Mouse (Mus musculus): Measurements from ENCODE around the gene Olfr1318. TPM values are rescaled to one million over a fixed set of nuclear protein-coding genes. Genes with fewer than 3 reads are reported as not detected.
A peak's percentile ranks its signal among the peaks of the same experiment; 100 is the strongest.

Gene Olfr1318
- polyA plus RNA-seq (2014; fragmentation: Nextera tagmentation; extraction: Ambion mirVana), result not detected in 2 replicates

DNA sequence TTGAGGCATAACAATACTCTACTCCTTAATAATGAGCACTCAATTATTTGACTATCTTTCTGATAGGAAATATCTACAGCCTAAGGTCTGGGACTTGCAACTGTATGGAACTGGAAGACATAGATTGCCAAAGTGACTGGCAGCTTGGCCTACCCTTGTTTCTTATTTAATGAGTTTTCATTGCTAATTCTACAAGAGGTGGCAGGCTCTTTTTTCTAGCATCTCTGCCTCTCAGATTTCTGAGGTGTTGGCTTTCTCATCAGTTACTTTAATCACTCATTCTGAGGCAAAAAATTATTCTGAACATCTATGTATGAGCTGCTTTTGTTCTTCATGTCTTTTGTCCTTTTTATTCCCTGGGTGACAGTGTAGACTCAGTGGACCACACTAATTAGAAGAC, at the start of gene Olfr1318:
TSS of gene Olfr1318 (plus strand) at position 301 of the 400 bp plus-strand sequence.
- ATAC-seq (ENCODE audit: insufficient read depth, low FRiP score, low TSS enrichment) (no peak), DNase-seq (ENCODE audit: low spot score) (no peak)
- H3K9ac ChIP-seq (ENCODE audit: low read length), result no peak within 1 kb of the TSS
- no peak within 1 kb of the TSS for H3K4me2 ChIP-seq (ENCODE audit: low read depth)
- H3K36me3 ChIP-seq (ENCODE audit: control insufficient read depth, insufficient read depth, low read length), result no peaks in the 10 kb centered on the region
- no peak within 1 kb of the TSS for H3K27ac ChIP-seq (ENCODE audit: low read depth, low read length)
- H3K9me3 ChIP-seq (ENCODE audit: control insufficient read depth, low read length), result no peaks in the 10 kb centered on the region
- H3K4me3 ChIP-seq (ENCODE audit: low read depth, low read length), result no peak within 1 kb of the TSS
- H3K27me3 ChIP-seq (ENCODE audit: control insufficient read depth, insufficient read depth, low read length), result no peaks in the 10 kb centered on the region
- H3K4me1 ChIP-seq (ENCODE audit: control insufficient read depth, insufficient read depth, low read length), result no peaks in the 10 kb centered on the region

- H3K9me3 ChIP-seq (ENCODE audit: control insufficient read depth, low read length), result no peaks in the 10 kb centered on the region
- no peak within 1 kb of the TSS for H3K4me2 ChIP-seq (ENCODE audit: low read depth)
- WGBS, result 80% methylated on average over 1 of the region's 1 CpGs
- H3K27ac ChIP-seq (ENCODE audit: low read depth, low read length), result no peak within 1 kb of the TSS
- DNase-seq (ENCODE audit: low spot score), result no peak
- no peak within 1 kb of the TSS for H3K4me3 ChIP-seq (ENCODE audit: low read depth, low read length)
- no peak for ATAC-seq (ENCODE audit: insufficient read depth, low FRiP score, low TSS enrichment)
- no peak within 1 kb of the TSS for H3K9ac ChIP-seq (ENCODE audit: low read length)
- no peaks in the 10 kb centered on the region for H3K27me3 ChIP-seq (ENCODE audit: control insufficient read depth, insufficient read depth, low read length)
- H3K36me3 ChIP-seq (ENCODE audit: control insufficient read depth, insufficient read depth, low read length), result no peaks in the 10 kb centered on the region
- H3K4me1 ChIP-seq (ENCODE audit: control insufficient read depth, insufficient read depth, low read length), result no peaks in the 10 kb centered on the region
Observed at GRCm38 (mm10) chr2:112115340-112115739, 38.7 kb upstream of the Olfr1318 start, which contains the start of gene Olfr1315-ps1. Gene Olfr1315-ps1, minus strand, starts transcription at chr2:112115440.

GRCm38 (mm10) chr2:112134877-112135276, 19.1 kb upstream of the Olfr1318 start, which contains the start of gene Olfr1316:
Gene Olfr1316, minus strand, starts transcription at chr2:112134977.
- no peak within 1 kb of the TSS for H3K9ac ChIP-seq (ENCODE audit: low read length)
- no peaks in the 10 kb centered on the region for H3K4me1 ChIP-seq (ENCODE audit: control insufficient read depth, insufficient read depth, low read length)
- no peak within 1 kb of the TSS for H3K27ac ChIP-seq (ENCODE audit: low read depth, low read length)
- no peak within 1 kb of the TSS for H3K4me2 ChIP-seq (ENCODE audit: low read depth)
- H3K36me3 ChIP-seq (ENCODE audit: control insufficient read depth, insufficient read depth, low read length), result no peaks in the 10 kb centered on the region
- no peak within 1 kb of the TSS for H3K4me3 ChIP-seq (ENCODE audit: low read depth, low read length)
- no peaks in the 10 kb centered on the region for H3K9me3 ChIP-seq (ENCODE audit: control insufficient read depth, low read length)
- ATAC-seq (ENCODE audit: insufficient read depth, low FRiP score, low TSS enrichment), result no peak
- DNase-seq (ENCODE audit: low spot score), result no peak
- WGBS, result 87% methylated on average over 2 of the region's 2 CpGs
- H3K27me3 ChIP-seq (ENCODE audit: control insufficient read depth, insufficient read depth, low read length), result no peaks in the 10 kb centered on the region

DNA sequence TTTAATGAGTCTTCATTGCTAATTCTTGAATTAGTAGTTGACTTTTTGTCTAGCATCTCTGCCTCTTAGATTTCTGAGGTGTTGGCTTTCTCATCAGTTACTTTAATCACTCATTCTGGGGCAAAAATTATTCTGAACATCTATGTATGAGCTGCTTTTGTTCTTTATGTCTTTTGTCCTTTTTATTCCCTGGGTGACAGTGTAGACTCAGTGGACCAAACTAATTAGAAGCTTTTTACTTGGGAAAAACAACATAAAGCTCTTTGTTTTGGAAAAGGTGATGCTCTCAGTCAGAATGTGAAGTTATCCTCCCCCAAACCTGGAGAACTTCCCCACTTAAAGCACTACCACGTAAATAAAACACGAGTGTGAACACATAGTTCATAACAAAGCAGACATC, 14.0 kb upstream of the Olfr1318 start, which contains the start of gene Olfr1317:
TSS of gene Olfr1317 (plus strand) at position 301 of the 400 bp plus-strand sequence.
- Histone ChIP-seq H3K4me3 (ENCODE audit: low read depth, low read length) (no peak within 1 kb of the TSS), H3K9ac (ENCODE audit: low read length) (no peak within 1 kb of the TSS), H3K9me3 (ENCODE audit: control insufficient read depth, low read length) (no peaks in the 10 kb centered on the region), H3K4me1 (ENCODE audit: control insufficient read depth, insufficient read depth, low read length) (no peaks in the 10 kb centered on the region), H3K36me3 (ENCODE audit: control insufficient read depth, insufficient read depth, low read length) (no peaks in the 10 kb centered on the region), H3K4me2 (ENCODE audit: low read depth) (no peak within 1 kb of the TSS), H3K27me3 (ENCODE audit: control insufficient read depth, insufficient read depth, low read length) (no peaks in the 10 kb centered on the region), H3K27ac (ENCODE audit: low read depth, low read length) (no peak within 1 kb of the TSS)
- ATAC-seq (ENCODE audit: insufficient read depth, low FRiP score, low TSS enrichment) (no peak), DNase-seq (ENCODE audit: low spot score) (no peak)
- WGBS, result 69% methylated on average over 2 of the region's 2 CpGs

DNA sequence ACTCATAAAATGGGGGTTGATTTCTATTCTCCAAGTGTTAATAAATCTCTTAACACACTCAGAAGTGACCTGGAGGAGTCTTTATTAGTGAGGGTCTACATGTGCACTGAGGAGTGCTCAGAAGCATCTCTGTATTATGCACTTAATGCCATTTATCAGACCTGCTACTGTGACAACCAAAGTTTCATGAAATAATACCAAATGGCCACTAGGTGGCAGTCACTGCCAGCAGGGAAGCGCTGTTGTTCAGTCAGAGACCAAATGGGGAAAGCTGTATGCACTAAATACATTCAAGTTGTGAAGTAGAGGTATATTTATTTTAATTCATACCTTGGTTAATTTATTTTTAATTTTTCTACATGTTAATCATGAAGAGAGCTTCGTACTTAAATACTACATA, 42.9 kb downstream of the Olfr1318 start:
- Histone ChIP-seq H3K4me3 (ENCODE audit: low read depth, low read length) (no peak overlapping the region), H3K27me3 (ENCODE audit: control insufficient read depth, insufficient read depth, low read length) (no peaks in the 10 kb centered on the region), H3K4me1 (ENCODE audit: control insufficient read depth, insufficient read depth, low read length) (no peaks in the 10 kb centered on the region), H3K9me3 (ENCODE audit: control insufficient read depth, low read length) (no peaks in the 10 kb centered on the region), H3K36me3 (ENCODE audit: control insufficient read depth, insufficient read depth, low read length) (no peaks in the 10 kb centered on the region), H3K9ac (ENCODE audit: low read length) (no peak overlapping the region), H3K27ac (ENCODE audit: low read depth, low read length) (no peak overlapping the region), H3K4me2 (ENCODE audit: low read depth) (no peak overlapping the region)
- 4% methylated on average over 2 of the region's 2 CpGs for WGBS
- ATAC-seq (ENCODE audit: insufficient read depth, low FRiP score, low TSS enrichment), result peak; percentile 82; the same call in 1 of the 2 replicates
- peak; percentile 47 for DNase-seq (ENCODE audit: low spot score)

GRCm38 (mm10) chr2:112203056-112203455, 49.1 kb downstream of the Olfr1318 start:
- no peaks in the 10 kb centered on the region for H3K36me3 ChIP-seq (ENCODE audit: control insufficient read depth, insufficient read depth, low read length)
- no peak overlapping the region for H3K4me3 ChIP-seq (ENCODE audit: low read depth, low read length)
- H3K27me3 ChIP-seq (ENCODE audit: control insufficient read depth, insufficient read depth, low read length), result no peaks in the 10 kb centered on the region
- no peak overlapping the region for H3K27ac ChIP-seq (ENCODE audit: low read depth, low read length)
- H3K9me3 ChIP-seq (ENCODE audit: control insufficient read depth, low read length), result no peaks in the 10 kb centered on the region
- no peaks in the 10 kb centered on the region for H3K4me1 ChIP-seq (ENCODE audit: control insufficient read depth, insufficient read depth, low read length)
- DNase-seq (ENCODE audit: low spot score), result no peak
- H3K4me2 ChIP-seq (ENCODE audit: low read depth), result no peak overlapping the region
- no peak overlapping the region for H3K9ac ChIP-seq (ENCODE audit: low read length)
- 86% methylated on average over 6 of the region's 6 CpGs for WGBS
- ATAC-seq (ENCODE audit: insufficient read depth, low FRiP score, low TSS enrichment), result no peak

Other genes with a start within 250 kb of the Olfr1318 start
- not detected in 2 replicates for gene Olfr1306, start 237.9 kb upstream of the Olfr1318 start, polyA plus RNA-seq (2014; fragmentation: Nextera tagmentation; extraction: Ambion mirVana)
- not detected in 2 replicates for gene Olfr1307, start 204.8 kb upstream of the Olfr1318 start, polyA plus RNA-seq (2014; fragmentation: Nextera tagmentation; extraction: Ambion mirVana)
- gene Olfr1308, start 189.3 kb upstream of the Olfr1318 start, polyA plus RNA-seq (2014; fragmentation: Nextera tagmentation; extraction: Ambion mirVana), result not detected in 2 replicates
- not detected in 2 replicates for gene Olfr1309, start 163.9 kb upstream of the Olfr1318 start, polyA plus RNA-seq (2014; fragmentation: Nextera tagmentation; extraction: Ambion mirVana)
- gene Olfr1310, start 141.5 kb upstream of the Olfr1318 start, polyA plus RNA-seq (2014; fragmentation: Nextera tagmentation; extraction: Ambion mirVana), result not detected in 2 replicates
- gene Olfr1311, start 129.8 kb upstream of the Olfr1318 start, polyA plus RNA-seq (2014; fragmentation: Nextera tagmentation; extraction: Ambion mirVana), result not detected in 2 replicates
- not detected in 2 replicates for gene Olfr1312, start 104.0 kb upstream of the Olfr1318 start, polyA plus RNA-seq (2014; fragmentation: Nextera tagmentation; extraction: Ambion mirVana)
- gene Olfr1313, start 76.4 kb upstream of the Olfr1318 start, polyA plus RNA-seq (2014; fragmentation: Nextera tagmentation; extraction: Ambion mirVana), result not detected in 2 replicates
- not detected in 2 replicates for gene Olfr1314, start 57.4 kb upstream of the Olfr1318 start, polyA plus RNA-seq (2014; fragmentation: Nextera tagmentation; extraction: Ambion mirVana)
- gene Olfr1315-ps1, start 38.8 kb upstream of the Olfr1318 start, polyA plus RNA-seq (2014; fragmentation: Nextera tagmentation; extraction: Ambion mirVana), result not detected in 2 replicates
- gene Olfr1316, start 19.2 kb upstream of the Olfr1318 start, polyA plus RNA-seq (2014; fragmentation: Nextera tagmentation; extraction: Ambion mirVana), result not detected in 2 replicates
- gene Olfr1317, start 13.9 kb upstream of the Olfr1318 start, polyA plus RNA-seq (2014; fragmentation: Nextera tagmentation; extraction: Ambion mirVana), result not detected in 2 replicates
- gene Lpcat4, start 85.3 kb downstream of the Olfr1318 start, polyA plus RNA-seq (2014; fragmentation: Nextera tagmentation; extraction: Ambion mirVana), result 9.7 and 12.8 TPM in 2 replicates
- not detected in 2 replicates for gene Nutm1, start 105.1 kb downstream of the Olfr1318 start, polyA plus RNA-seq (2014; fragmentation: Nextera tagmentation; extraction: Ambion mirVana)
- gene Nop10, start 107.7 kb downstream of the Olfr1318 start, polyA plus RNA-seq (2014; fragmentation: Nextera tagmentation; extraction: Ambion mirVana), result 167 and 171 TPM in 2 replicates
- gene Slc12a6, start 111.6 kb downstream of the Olfr1318 start, polyA plus RNA-seq (2014; fragmentation: Nextera tagmentation; extraction: Ambion mirVana), result 15.3 and 15.4 TPM in 2 replicates
- gene Gm21985, start 112.1 kb downstream of the Olfr1318 start, polyA plus RNA-seq (2014; fragmentation: Nextera tagmentation; extraction: Ambion mirVana), result not detected in 2 replicates
- 122 and 124 TPM in 2 replicates for gene Emc4, start 213.8 kb downstream of the Olfr1318 start, polyA plus RNA-seq (2014; fragmentation: Nextera tagmentation; extraction: Ambion mirVana)
- 54.6 and 55.2 TPM in 2 replicates for gene Katnbl1, start 225.0 kb downstream of the Olfr1318 start, polyA plus RNA-seq (2014; fragmentation: Nextera tagmentation; extraction: Ambion mirVana)

Measured in neural tube, embryonic 11.5 days (tissue).